Mouse (Mus musculus): ENCODE data around the gene Gm49721.
"Not testable (repeated sequence)": the region's sequence is repeated elsewhere in the genome, so short reads cannot be mapped to it uniquely, and the experiment has no call there.

Gm49721 gene

GRCm38 (mm10) chr17:6978287-6979248 is at the start of gene Gm49721:
Gene Gm49721 (plus strand): TSS chr17:6978904.
- in situ Hi-C loops (cut with MboI, MseI) = not testable (repeated sequence)

DNA sequence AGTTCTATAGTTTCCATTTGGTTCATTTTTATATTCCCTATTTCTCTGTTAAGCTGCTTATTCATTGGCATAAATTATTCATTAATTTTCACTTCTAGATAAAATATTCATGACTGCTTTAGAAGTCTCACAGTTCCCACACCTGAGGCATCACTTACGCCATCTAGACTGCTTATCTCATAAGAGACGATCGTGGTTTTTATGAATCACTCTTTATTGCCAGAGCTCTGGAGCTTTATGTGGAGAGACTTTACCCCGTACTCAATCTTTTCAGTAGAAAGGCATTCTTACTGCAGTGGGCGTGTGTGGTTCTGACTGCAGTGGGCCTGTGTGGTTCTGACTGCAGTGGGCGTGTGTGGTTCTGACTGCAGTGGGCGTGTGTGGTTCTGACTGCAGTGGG is 47.1 kb upstream of the Gm49721 start:
- in situ Hi-C loops (cut with MboI, MseI) = not testable (repeated sequence)

GRCm38 (mm10) chr17:6942560-6942959 is 36.1 kb upstream of the Gm49721 start:
- in situ Hi-C loops (cut with MboI, MseI) = not testable (repeated sequence)

- in situ Hi-C loops (cut with MboI, MseI) = loop anchor here (5.0 kb wide), 1 partner anchor 1000 kb away; the partner anchor contains the start of gene Rsph3a
Measured at GRCm38 (mm10) chr17:6947637-6947983, 31.1 kb upstream of the Gm49721 start.

- in situ Hi-C loops (cut with MboI, MseI) = loop anchor here (5.0 kb wide), 1 partner anchor 999 kb away; the partner anchor contains the start of gene Rsph3a
Measured at GRCm38 (mm10) chr17:6947984-6948768, 30.5 kb upstream of the Gm49721 start, which contains the start of gene Rsph3b. Gene Rsph3b (minus strand): TSS chr17:6948682.

DNA sequence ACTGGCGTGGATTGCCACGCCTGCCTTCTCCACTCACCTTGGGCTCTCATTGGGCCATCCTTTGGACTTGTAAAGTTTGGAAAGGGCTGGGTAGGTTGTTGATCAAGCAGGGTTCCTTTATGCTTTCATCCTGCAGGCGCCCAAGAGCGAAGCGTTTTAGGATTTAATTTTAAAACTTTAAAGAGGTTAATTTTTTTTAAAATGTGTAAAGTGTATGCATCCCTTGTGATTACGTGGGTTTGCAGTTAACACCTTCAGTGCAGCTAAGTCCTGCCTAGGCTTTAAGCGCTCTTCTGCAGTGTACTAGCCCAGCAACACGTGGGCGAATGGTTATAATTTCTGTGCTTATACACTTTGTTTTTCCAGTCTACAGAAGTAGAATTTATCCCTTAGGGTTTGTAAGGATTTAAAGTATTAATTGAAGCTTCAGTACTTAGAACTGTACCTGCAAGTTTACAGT is 29.9 kb upstream of the Gm49721 start:
- in situ Hi-C loops (cut with MboI, MseI) = loop anchor here (5.0 kb wide), 1 partner anchor 999 kb away; the partner anchor contains the start of gene Rsph3a

DNA sequence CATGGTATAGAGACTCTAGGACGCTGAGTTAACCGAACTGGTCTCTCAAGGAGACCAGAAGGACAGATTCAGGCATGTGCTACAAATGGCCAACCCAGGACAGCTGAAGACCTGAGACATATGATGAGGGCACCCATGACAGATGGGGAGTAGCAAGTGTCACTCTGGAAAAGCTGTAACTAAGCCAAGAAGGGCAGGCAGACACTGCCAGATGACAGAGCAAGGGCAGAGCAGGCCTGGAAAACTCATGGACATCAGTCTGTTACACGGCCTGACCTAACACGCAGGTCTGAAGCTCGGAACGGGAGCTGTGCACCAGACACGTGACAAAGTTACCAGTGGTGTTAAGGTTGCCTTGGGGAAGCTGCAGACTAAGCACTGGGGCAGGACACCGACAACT is 19.8 kb upstream of the Gm49721 start:
- in situ Hi-C loops (cut with MboI, MseI) = not testable (repeated sequence)

- in situ Hi-C loops (cut with MboI, MseI) = loop anchor here (5.0 kb wide), 1 partner anchor 1203 kb away; no protein-coding TSS in a partner anchor
Measured at GRCm38 (mm10) chr17:6959543-6960259, 19.0 kb upstream of the Gm49721 start.

DNA sequence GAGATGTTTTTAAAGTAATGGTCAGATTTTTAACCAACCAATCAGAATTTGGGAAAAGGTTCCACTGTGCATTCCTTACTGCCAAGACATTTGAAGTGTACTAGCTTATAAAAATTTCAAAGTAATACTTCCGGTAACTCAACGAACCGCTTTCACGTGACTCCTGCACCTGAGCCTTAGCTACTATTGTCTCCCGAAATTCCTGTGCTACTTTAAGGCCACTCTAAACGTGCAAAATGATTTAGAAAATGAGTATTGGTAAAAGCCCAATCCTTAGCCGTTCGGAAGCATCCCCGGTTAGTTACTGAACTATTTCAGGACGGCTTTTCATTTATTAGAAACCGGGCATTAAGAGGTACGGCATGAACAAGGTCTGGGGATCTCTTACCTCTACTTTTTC is 18.4 kb upstream of the Gm49721 start:
- in situ Hi-C loops (cut with MboI, MseI) = loop anchor here (5.0 kb wide), 1 partner anchor 1202 kb away; no protein-coding TSS in a partner anchor

- in situ Hi-C loops (cut with MboI, MseI) = loop anchor here (5.0 kb wide), 1 partner anchor 1202 kb away; no protein-coding TSS in a partner anchor
Measured at GRCm38 (mm10) chr17:6960776-6961175, 17.9 kb upstream of the Gm49721 start, which contains the start of gene Tagap1. Gene Tagap1 (minus strand): TSS chr17:6961156.

DNA sequence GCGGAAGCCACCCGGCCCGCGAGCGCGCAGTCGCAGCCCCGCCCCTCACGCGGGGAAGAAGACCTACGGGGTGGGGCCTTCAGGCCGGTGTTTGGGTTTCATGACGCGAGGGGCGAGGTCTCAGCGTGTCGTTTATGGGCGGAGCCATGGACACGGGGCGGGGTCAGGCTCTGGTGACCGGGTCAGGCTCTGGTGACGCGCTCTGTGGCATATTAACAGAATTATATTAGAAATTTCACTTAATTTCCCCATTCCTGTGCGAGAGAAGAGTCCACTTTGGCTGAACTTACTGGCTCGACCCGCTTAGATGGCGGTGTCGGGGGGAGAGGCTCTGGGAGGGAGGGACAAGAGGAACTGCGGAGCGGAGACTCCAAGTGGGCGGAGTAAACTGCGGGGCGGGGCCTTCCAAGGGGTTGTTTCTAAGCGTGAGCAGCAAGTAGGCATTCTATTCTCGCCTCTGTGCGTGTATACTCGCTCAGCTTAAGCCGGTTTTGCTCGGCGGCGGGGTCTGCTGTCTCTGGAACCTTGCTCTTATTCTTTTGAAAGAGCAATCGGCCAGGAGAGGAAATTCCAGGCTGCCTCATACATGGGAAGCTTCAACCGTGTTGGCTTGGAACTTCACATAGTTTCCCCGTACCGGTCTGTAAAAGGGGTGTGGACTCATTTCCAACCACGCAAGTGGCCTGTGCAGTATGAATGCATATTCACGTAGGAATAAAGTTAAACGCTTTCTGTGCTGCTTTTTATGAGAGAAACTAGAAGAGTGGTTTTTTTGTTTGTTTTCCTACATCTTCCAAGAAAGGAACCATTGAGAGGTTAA is 17.3 kb upstream of the Gm49721 start:
- in situ Hi-C loops (cut with MboI, MseI) = loop anchor here (5.0 kb wide), 1 partner anchor 1201 kb away; no protein-coding TSS in a partner anchor

DNA sequence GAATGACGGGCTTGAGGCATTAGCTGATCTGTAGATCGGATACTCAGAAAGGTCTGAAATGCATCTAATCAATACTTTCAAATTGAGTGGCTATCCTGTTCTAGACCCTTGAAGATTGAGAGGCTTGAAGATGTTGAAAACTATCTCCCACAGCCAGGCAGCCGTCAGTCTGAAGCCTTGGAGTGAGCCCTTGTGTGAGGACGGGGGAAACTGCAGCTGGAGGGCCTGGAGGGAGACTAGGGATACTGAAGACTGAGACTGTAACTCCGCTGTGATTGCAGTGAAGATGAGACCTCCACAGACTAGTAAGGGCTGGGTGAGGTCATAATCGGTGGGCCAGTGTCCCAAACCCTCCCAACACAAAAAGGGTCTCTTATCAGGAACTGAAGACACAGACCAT is 16.4 kb upstream of the Gm49721 start:
- in situ Hi-C loops (cut with MboI, MseI) = loop anchor here (5.0 kb wide), 1 partner anchor 1200 kb away; no protein-coding TSS in a partner anchor

GRCm38 (mm10) chr17:6962936-6963335 is 15.8 kb upstream of the Gm49721 start:
- in situ Hi-C loops (cut with MboI, MseI) = loop anchor here (5.0 kb wide), 1 partner anchor 1199 kb away; no protein-coding TSS in a partner anchor

GRCm38 (mm10) chr17:6965364-6965763 is 13.3 kb upstream of the Gm49721 start:
- in situ Hi-C loops (cut with MboI, MseI) = not testable (repeated sequence)

- in situ Hi-C loops (cut with MboI, MseI) = not testable (repeated sequence)
Measured at GRCm38 (mm10) chr17:6967673-6968072, 11.0 kb upstream of the Gm49721 start.

DNA sequence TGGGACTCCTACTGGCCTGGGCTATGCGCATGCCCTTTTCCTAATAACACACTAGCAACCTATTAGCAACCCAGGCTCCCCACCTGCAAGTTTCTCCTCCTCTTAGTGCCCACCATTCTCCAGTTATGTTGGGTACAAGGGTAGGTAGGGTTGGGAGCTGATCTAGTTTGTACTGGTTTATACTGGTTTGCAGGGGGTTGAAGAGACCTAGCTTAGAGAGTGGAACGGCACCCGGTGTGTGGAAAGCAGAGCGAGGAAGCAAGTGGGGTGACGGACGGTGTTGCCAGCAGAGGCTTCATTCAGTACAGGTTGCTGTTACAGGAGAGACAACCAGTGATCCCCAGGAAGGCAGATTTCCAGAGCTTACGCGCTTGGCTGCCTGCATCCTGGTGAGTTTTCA is 8.4 kb upstream of the Gm49721 start, which contains the start of gene Rnaset2b:
TSS of gene Rnaset2b (plus strand) at position 301 of the 400 bp plus-strand sequence.
- in situ Hi-C loops (cut with MboI, MseI) = not testable (repeated sequence)

DNA sequence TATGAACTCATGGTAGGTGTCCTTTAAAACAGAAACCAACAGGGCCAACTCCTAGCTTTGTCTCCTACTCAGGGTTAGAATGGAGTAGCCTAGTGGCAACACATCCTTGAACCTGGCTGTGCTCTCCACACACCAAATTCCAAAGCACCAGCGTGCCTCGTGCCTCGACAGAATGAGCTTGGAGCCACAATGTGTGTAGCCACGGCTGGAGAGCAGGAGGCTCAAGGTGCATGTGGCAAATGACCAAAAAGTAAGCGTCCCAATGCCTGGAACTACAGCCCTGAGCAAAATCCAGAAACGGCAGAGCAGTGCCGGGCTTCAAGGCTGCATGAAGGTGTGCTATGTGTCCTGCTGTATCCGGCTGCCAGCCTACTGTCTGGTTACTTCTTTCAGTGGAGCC is 7.5 kb upstream of the Gm49721 start:
- in situ Hi-C loops (cut with MboI, MseI) = not testable (repeated sequence)

- in situ Hi-C loops (cut with MboI, MseI) = not testable (repeated sequence)
Measured at GRCm38 (mm10) chr17:6972836-6973396, 5.8 kb upstream of the Gm49721 start.

DNA sequence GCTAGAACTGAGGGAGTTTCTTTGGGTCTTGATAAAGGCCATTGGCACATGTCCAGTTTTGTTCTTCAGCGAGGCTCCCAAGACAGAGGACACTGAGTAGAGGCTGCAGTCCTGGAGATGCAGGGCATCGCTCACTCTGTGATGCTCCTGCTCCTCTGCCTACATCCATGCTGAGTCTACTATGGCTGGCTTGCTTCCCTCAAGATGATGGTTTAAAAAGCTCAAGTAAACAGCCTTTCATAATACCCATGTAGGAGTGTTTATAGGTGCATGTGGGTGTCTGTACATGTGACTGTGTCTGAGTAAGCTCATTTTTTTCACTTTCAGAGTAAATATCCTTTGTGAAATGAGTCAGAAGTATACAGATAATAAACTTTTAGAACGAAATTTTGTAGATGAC is 3.7 kb upstream of the Gm49721 start:
- in situ Hi-C loops (cut with MboI, MseI) = not testable (repeated sequence)
